Mouse (Mus musculus) kidney, adult 2 months (tissue): ENCODE results near the gene Lifr.

Experiments used
- CTCF ChIP-seq: fragments of 200-500 bp; conservative IDR thresholded peaks from 2 replicates; pipeline ENCODE4 v1.5.1; 2011; ENCODE audit warnings: low read depth, mild to moderate bottlenecking, control low read depth, low read length, moderate library complexity, mixed read lengths; ENCODE audit not compliant: insufficient read depth, insufficient read length
- POLR2A ChIP-seq: fragments of 200-500 bp; IDR thresholded peaks from one replicate; pipeline ENCODE4 v1.6.1; 2011; ENCODE audit warnings: low read depth, low read length, control low read depth

GRCm38 (mm10) chr15:7061995-7062697, 28.3 kb upstream of the Lifr start:
- TF ChIP-seq CTCF: no peak
- TF ChIP-seq POLR2A: no peak
